ENCODE assay signal across 8 mouse cellular contexts in genomic region chr10:99107964-99108363, GRCm38 (mm10). TPM values are rescaled to one million over a fixed set of nuclear protein-coding genes. Genes with fewer than 3 reads are reported as not detected.
A peak's percentile ranks its signal among the peaks of the same experiment; 100 is the strongest.
DNase-seq lines count a peak whose midpoint lies in the region; ATAC-seq and TF ChIP-seq lines count a peak whose summit lies in the region.

Galnt4 (plus strand) TSS chr10:99108159.

- peak in 1 of 2 experiments; percentile 56; a peak in 2 of 4 replicates for TF ChIP-seq CTCF in CH12.LX (conservative IDR thresholded peaks at IDR 0.05 in 1 of 2, IDR thresholded peaks at IDR 0.05 in 1 of 2; ENCODE audit: low read depth in 2 of 2, low read length in 2 of 2)
- peak; percentile 67; the same call in 1 of the 2 replicates for TF ChIP-seq CTCF in brain, embryonic 14.5 days (IDR thresholded peaks at IDR 0.05; ENCODE audit: borderline replicate concordance, extremely low read depth, insufficient read depth, insufficient read length)
- TF ChIP-seq CTCF in olfactory bulb, adult 2 months (IDR thresholded peaks at IDR 0.05; ENCODE audit: insufficient read depth, low read depth, low read length): no peak

- peak; percentile 95 for ATAC-seq in erythroid progenitor cell, adult 5-6 weeks (replicated peaks; ENCODE audit: low FRiP score, poor library complexity, severe bottlenecking)
- ATAC-seq in heart, embryonic 15.5 days (replicated peaks; ENCODE audit: insufficient number of reproducible peaks, insufficient read depth, low FRiP score, low read depth): peak; percentile 77
- peak; percentile 87 for ATAC-seq in lung, embryonic 15.5 days (ENCODE audit: borderline replicate concordance, extremely low read depth, low FRiP score, low TSS enrichment)

- H3K9me3 ChIP-seq in CH12.LX (replicated peaks; ENCODE audit: low read length): peaks cover 21% of the 10 kb centered on the region
- no peaks in the 10 kb centered on the region for H3K9me3 ChIP-seq in heart, embryonic 15.5 days (replicated peaks)
- no peaks in the 10 kb centered on the region for H3K9me3 ChIP-seq in lung, embryonic 15.5 days

- peak; percentile 89 for DNase-seq in CH12.LX (ENCODE audit: extremely low read depth)
- peak; percentile 87 for DNase-seq in brain, embryonic 14.5 days (ENCODE audit: low read depth)
- DNase-seq in kidney, postnatal 25 days: peak; percentile 80 to 90
- peak; percentile 78 for DNase-seq in thymus, postnatal 0 days (ENCODE audit: low spot score)

- peaks cover 13 to 42% of the 10 kb centered on the region in 2 experiments for H3K4me1 ChIP-seq in CH12.LX (ENCODE audit: control insufficient read depth in 1 of 2, insufficient read depth in 2 of 2)
- peaks cover 11% of the 10 kb centered on the region for H3K4me1 ChIP-seq in heart, embryonic 15.5 days (replicated peaks)
- H3K4me1 ChIP-seq in lung, embryonic 15.5 days: peaks cover 26% of the 10 kb centered on the region
- H3K4me1 ChIP-seq in olfactory bulb, adult 2 months (ENCODE audit: control insufficient read depth, insufficient read depth, low read length): peaks cover 12% of the 10 kb centered on the region; the same call in 1 of the 2 replicates

- H3K4me3 ChIP-seq in CH12.LX (replicated peaks in 1 of 3; ENCODE audit: low read depth in 2 of 3, low read length in 2 of 3, poor library complexity in 1 of 3): peak within 1 kb of the TSS; percentile 54 to 92 (median 82)
- peak within 1 kb of the TSS; percentile 92 for H3K4me3 ChIP-seq in heart, embryonic 15.5 days
- H3K4me3 ChIP-seq in lung, embryonic 15.5 days: peak within 1 kb of the TSS; percentile 88
- H3K4me3 ChIP-seq in olfactory bulb, adult 2 months (ENCODE audit: insufficient read depth, low read depth, low read length): peak within 1 kb of the TSS; percentile 95

- dilution Hi-C loops in CH12.LX (cut with MboI; ENCODE audit: extremely low pct_ligation_motif_present, extremely low pct_unique_long_range_greater_than_20kb, low sequenced_read_pairs): no loop called here

- peak; percentile 75 for TF ChIP-seq POLR2A in CH12.LX (IDR thresholded peaks at IDR 0.05; ENCODE audit: low read depth, low read length)
- TF ChIP-seq POLR2A in brain, embryonic 14.5 days (IDR thresholded peaks at IDR 0.05; ENCODE audit: borderline replicate concordance, extremely low read depth, insufficient read depth, insufficient read length, poor library complexity, severe bottlenecking): no peak
- no peak for TF ChIP-seq POLR2A in olfactory bulb, adult 2 months (IDR thresholded peaks at IDR 0.05; ENCODE audit: insufficient read depth, low read depth, low read length)

- TF ChIP-seq RAD21 in CH12.LX (IDR thresholded peaks at IDR 0.05; ENCODE audit: low read depth, low read length): peak; percentile 13

- no peak for TF ChIP-seq EP300 in CH12.LX (IDR thresholded peaks at IDR 0.05; ENCODE audit: low read length)

- WGBS in heart, embryonic 15.5 days: under 1% methylated on average over 22 of the region's 22 CpGs
- WGBS in lung, embryonic 15.5 days: 2% methylated on average over 22 of the region's 22 CpGs
- 0% methylated on average over 22 of the region's 22 CpGs for WGBS in olfactory bulb, adult 2 months

- in situ Hi-C loops in CH12.LX (cut with MboI; ENCODE audit: low pct_ligation_motif_present, low pct_unique_long_range_greater_than_20kb, low sequenced_read_pairs): no loop called here

- no peaks in the 10 kb centered on the region for H3K79me2 ChIP-seq in CH12.LX (replicated peaks; ENCODE audit: control insufficient read depth, extremely low read depth, insufficient read depth, poor library complexity, severe bottlenecking)

- peaks cover 7 to 37% of the 10 kb centered on the region in 2 experiments for H3K36me3 ChIP-seq in CH12.LX (replicated peaks in 1 of 2; ENCODE audit: control insufficient read depth in 1 of 2, insufficient read depth in 1 of 2, low read length in 1 of 2)
- H3K36me3 ChIP-seq in heart, embryonic 15.5 days: 0 out of 2 replicates have a peak, but pooled peaks cover 5% of the 10 kb centered on the region
- peaks cover 31% of the 10 kb centered on the region for H3K36me3 ChIP-seq in lung, embryonic 15.5 days

- H3K9ac ChIP-seq in CH12.LX (ENCODE audit: insufficient read depth, low read depth): peak within 1 kb of the TSS; percentile 89
- H3K9ac ChIP-seq in heart, embryonic 15.5 days: peak within 1 kb of the TSS; percentile 82
- peak within 1 kb of the TSS; percentile 85 for H3K9ac ChIP-seq in lung, embryonic 15.5 days

- H3K4me2 ChIP-seq in CH12.LX (ENCODE audit: insufficient read depth, low read depth, poor library complexity, severe bottlenecking): peak within 1 kb of the TSS; percentile 84
- peak within 1 kb of the TSS; percentile 91 for H3K4me2 ChIP-seq in heart, embryonic 15.5 days
- H3K4me2 ChIP-seq in lung, embryonic 15.5 days: peak within 1 kb of the TSS; percentile 94

- no peaks in the 10 kb centered on the region for H3K27me3 ChIP-seq in CH12.LX (replicated peaks)
- no peaks in the 10 kb centered on the region for H3K27me3 ChIP-seq in heart, embryonic 15.5 days
- no peaks in the 10 kb centered on the region for H3K27me3 ChIP-seq in lung, embryonic 15.5 days

- H3K27ac ChIP-seq in CH12.LX (ENCODE audit: insufficient read depth, low read depth): peak within 1 kb of the TSS; percentile 74
- peak within 1 kb of the TSS; percentile 88 for H3K27ac ChIP-seq in heart, embryonic 15.5 days
- peak within 1 kb of the TSS; percentile 84 for H3K27ac ChIP-seq in lung, embryonic 15.5 days
- H3K27ac ChIP-seq in olfactory bulb, adult 2 months (ENCODE audit: insufficient read depth, low read depth, low read length): peak within 1 kb of the TSS; percentile 74

TF ChIP-seq in CH12.LX, 34 proteins besides CTCF, POLR2A, EP300 and RAD21:
- TF ChIP-seq IRF4 (IDR thresholded peaks at IDR 0.05; ENCODE audit: low read depth, low read length) (peak; percentile 37; the same call in 1 of the 2 replicates), SIN3A (IDR thresholded peaks at IDR 0.05; ENCODE audit: low read length) (0 out of 2 replicates have a peak, but pooled peaks have one; percentile 24), TBP (conservative IDR thresholded peaks at IDR 0.05; ENCODE audit: low read depth, low read length) (peak; percentile 67), SMC3 (IDR thresholded peaks at IDR 0.05; ENCODE audit: low read depth, low read length) (peak; percentile 51), USF2 (conservative IDR thresholded peaks at IDR 0.05; ENCODE audit: low read depth, low read length) (no peak), TCF12 (IDR thresholded peaks at IDR 0.05; ENCODE audit: low read depth, low read length) (peak; percentile 59), ELF1 (IDR thresholded peaks at IDR 0.05; ENCODE audit: low read depth, low read length) (no peak), UBTF (IDR thresholded peaks at IDR 0.05; ENCODE audit: low read depth, low read length) (peak; percentile 64; the same call in 1 of the 2 replicates)

RNA-seq across cellular contexts. Expression of gene Galnt4, which starts in this region (rescaled TPM):
- total RNA-seq in CH12.LX (2012; rRNA removed) (4.7 and 5.2 TPM in 2 replicates), CH12.LX (2014; rRNA removed) (4.6 and 5.3 TPM in 2 replicates)
- polyA plus RNA-seq in CH12.LX (2012; ENCODE audit: insufficient read length, low read depth): 3.7 and 4.4 TPM in 2 replicates
- 0.69 and 1.8 TPM in 2 replicates for polyA plus RNA-seq in brain, embryonic 14.5 days (2012; rRNA removed)
- 1.4 and 1.7 TPM in 2 replicates for total RNA-seq in erythroid progenitor cell, adult 5-6 weeks (2015; ENCODE audit: low replicate concordance)
- total RNA-seq in erythroid progenitor cell, adult 5-6 weeks (2017; ENCODE audit: low replicate concordance): 1.0 and 2.0 TPM in 2 replicates
- 5.5 and 7.4 TPM in 2 replicates for polyA plus RNA-seq in heart, embryonic 15.5 days (2015; fragmentation: Nextera tagmentation; extraction: Ambion mirVana)
- polyA plus RNA-seq in lung, embryonic 15.5 days (2015; fragmentation: Nextera tagmentation; extraction: Ambion mirVana): 13.7 and 14.9 TPM in 2 replicates
- not detected in 2 replicates for polyA plus RNA-seq in olfactory bulb, adult 2 months (2012; ENCODE audit: insufficient read depth, insufficient read length, low replicate concordance, missing spikeins)
- 7.0 and 7.9 TPM in 2 replicates for polyA plus RNA-seq in thymus, postnatal 0 days (2015; fragmentation: Nextera tagmentation; extraction: Ambion mirVana)

Comparison
In these comparisons a context has a peak if more than half of its experiments do, and no peak if none do; other contexts are left out.
1. Peak in every context shown above with its lines: DNase-seq, ATAC-seq, H3K4me3 ChIP-seq and H3K27ac ChIP-seq.